Mouse (Mus musculus): ENCODE measurements at regions not wholly inside any gene's neighbourhood (a gene's known extent, or its start where the extent isn't known, plus 50 kb on each side); places are given as distances from the start of the nearest gene placed in this dataset.
A peak's percentile ranks its signal among the peaks of the same experiment; 100 is the strongest.
"Not testable (repeated sequence)": the region's sequence is repeated elsewhere in the genome, so short reads cannot be mapped to it uniquely, and the experiment has no call there.

- not testable (repeated sequence) for H3K4me1 ChIP-seq (ENCODE audit: insufficient read depth); H3K9ac ChIP-seq; ATAC-seq (ENCODE audit: insufficient read depth); DNase-seq; H3K36me3 ChIP-seq (ENCODE audit: insufficient read depth); H3K27ac ChIP-seq (ENCODE audit: low read depth); H3K27me3 ChIP-seq (ENCODE audit: insufficient read depth, low read length); H3K4me3 ChIP-seq (ENCODE audit: low read depth, low read length); H3K9me3 ChIP-seq (ENCODE audit: low read depth, low read length)
- WGBS, result 39% methylated on average over 19 of the region's 23 CpGs
- 0 out of 2 replicates have a peak overlapping the region, but pooled peaks have one; percentile 2 for H3K4me2 ChIP-seq
Measured at GRCm38 (mm10) chr8:48042456-48043395, 52.0 kb upstream of the Wwc2 start.

- Histone ChIP-seq H3K27me3 (ENCODE audit: insufficient read depth, low read length) (no peaks in the 10 kb centered on the region), H3K9me3 (ENCODE audit: low read depth, low read length) (no peaks in the 10 kb centered on the region), H3K4me3 (ENCODE audit: low read depth, low read length) (no peak overlapping the region), H3K9ac (no peak overlapping the region), H3K4me1 (ENCODE audit: insufficient read depth) (no peaks in the 10 kb centered on the region), H3K27ac (ENCODE audit: low read depth) (no peak overlapping the region), H3K36me3 (ENCODE audit: insufficient read depth) (no peaks in the 10 kb centered on the region), H3K4me2 (no peak overlapping the region)
- ATAC-seq (ENCODE audit: insufficient read depth), result no peak
- DNase-seq, result no peak
- WGBS, result 18% methylated on average over 6 of the region's 6 CpGs
- no peak for TF ChIP-seq CTCF (IDR thresholded peaks at IDR 0.05; ENCODE audit: low read depth)
Measured at GRCm38 (mm10) chr8:48047385-48047784, 51.5 kb upstream of the Dctd start.

Data from lung, embryonic 14.5 days (tissue).